Mouse (Mus musculus): ENCODE measurements around the gene Srrm1.

DNA sequence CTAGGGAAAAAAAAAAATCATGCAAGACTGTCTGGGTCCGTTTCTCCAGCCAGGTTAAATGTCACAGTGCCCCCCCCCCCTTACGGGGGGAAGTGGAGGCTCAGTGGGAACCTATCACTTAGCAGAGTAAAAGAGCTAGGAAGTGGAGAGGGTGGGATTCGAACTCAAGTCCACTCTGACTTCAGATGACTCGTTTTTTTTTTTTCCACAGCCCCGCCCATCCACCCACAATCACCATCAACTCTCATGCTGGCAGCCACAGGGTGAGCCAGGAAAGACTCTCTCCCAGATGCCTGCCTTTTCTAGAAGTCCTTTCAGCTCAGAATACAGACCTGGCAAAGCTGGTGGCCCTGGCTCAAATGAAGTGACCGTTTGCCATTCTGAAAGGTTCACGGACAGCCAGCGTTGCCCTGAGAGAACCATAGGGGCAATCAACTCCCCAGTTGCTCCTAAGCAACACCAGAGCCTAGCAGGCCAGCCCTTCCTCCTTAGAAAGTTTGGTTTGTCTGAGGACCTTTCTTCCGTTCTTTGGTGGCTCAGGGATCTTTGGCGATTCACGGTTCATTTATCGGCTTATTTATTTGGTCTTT is 67.0 kb downstream of the Srrm1 start:
- TF ChIP-seq POLR2AphosphoS2 (IDR thresholded peaks at IDR 0.05; ENCODE audit: insufficient read length, low read depth) = no peak
- no peak for TF ChIP-seq POLR2A (IDR thresholded peaks at IDR 0.05; ENCODE audit: insufficient read length, low read depth)
